Mouse (Mus musculus) T-cell, adult 2 months (primary cell): Measurements from ENCODE around the gene Foxn1.

Source experiments
- DNase-seq: peaks from one replicate; pipeline ENCODE4 v3.0.0; 2022; ENCODE audit warnings: low spot score

The Foxn1 gene

GRCm38 (mm10) chr11:78327215-78327614 lies 59.1 kb downstream of the Foxn1 start:
- DNase-seq: no peak

GRCm38 (mm10) chr11:78324965-78325364 lies 61.4 kb downstream of the Foxn1 start:
- no peak for DNase-seq

GRCm38 (mm10) chr11:78324000-78324785 lies 62.2 kb downstream of the Foxn1 start:
- DNase-seq: no peak

- peak; percentile 89 for DNase-seq
These were observed 63.5 kb downstream of the Foxn1 start, which contains the start of gene Aldoc for GRCm38 (mm10) chr11:78322860-78323259. Gene Aldoc, plus strand, starts transcription at chr11:78322968.

GRCm38 (mm10) chr11:78322076-78322831 lies 64.1 kb downstream of the Foxn1 start:
- no peak for DNase-seq

- DNase-seq: no peak
These were observed 67.9 kb downstream of the Foxn1 start for GRCm38 (mm10) chr11:78318411-78318810.

- no peak for DNase-seq
These were observed 72.7 kb downstream of the Foxn1 start for GRCm38 (mm10) chr11:78313662-78314061.

- DNase-seq: no peak
These were observed 75.4 kb downstream of the Foxn1 start for GRCm38 (mm10) chr11:78310861-78311511.
